Mouse (Mus musculus) kidney, postnatal 4 days (tissue): ENCODE measurements around the gene Ndrg2.
"Not testable (repeated sequence)": the region's sequence is repeated elsewhere in the genome, so short reads cannot be mapped to it uniquely, and the experiment has no call there.

Source experiments
- DNase-seq, 2 experiments: peaks; one replicate each; pipeline ENCODE4 v3.0.0; 2021; ENCODE audit warnings: mixed read lengths in 2 of 2

Ndrg2 gene

DNA sequence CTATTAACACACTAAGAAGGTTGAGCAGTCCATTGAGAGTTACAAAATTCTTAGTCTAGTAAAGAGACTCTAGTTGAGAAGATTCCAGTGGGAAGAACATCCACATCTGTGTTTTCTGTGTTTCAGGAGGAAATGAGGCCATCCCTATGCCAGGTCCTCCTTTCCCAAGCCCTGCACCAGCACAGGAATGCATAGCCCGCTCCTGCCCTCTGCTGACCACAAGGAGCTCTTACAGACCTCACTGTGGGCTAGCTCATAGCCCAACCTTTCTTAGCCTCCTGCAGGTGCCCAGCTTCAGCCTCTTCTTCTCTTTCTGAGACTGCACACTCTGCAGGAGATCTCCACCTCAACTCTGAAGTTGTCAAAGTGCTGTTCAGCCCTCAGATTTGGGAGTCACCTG is 50.4 kb downstream of the Ndrg2 start:
- DNase-seq, result peak; percentile 48 to 53

DNA sequence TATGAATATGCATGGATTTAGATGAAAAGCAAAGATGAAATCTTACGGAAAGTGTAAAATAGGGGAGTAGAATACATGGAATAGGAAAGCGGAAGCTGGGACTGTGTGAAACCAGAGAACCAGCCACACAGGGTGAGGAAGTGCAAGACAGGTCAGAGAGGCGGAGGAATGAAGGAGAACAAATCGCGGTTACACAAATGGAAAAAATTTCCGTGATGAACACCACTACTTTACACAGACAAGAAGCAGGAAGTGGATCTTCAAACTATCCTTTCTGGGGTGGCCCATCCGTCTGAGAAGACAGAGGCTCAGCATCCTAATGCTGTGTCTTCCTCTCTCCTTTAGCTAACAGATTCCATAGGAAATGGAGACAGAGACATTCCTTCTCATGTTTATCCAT is 58.7 kb downstream of the Ndrg2 start:
- not testable (repeated sequence) for DNase-seq
